Mouse (Mus musculus): ENCODE measurements around the gene Nr6a1.

GRCm38 (mm10) chr2:38777326-38777725 is 150.2 kb downstream of the Nr6a1 start:
- no peak for TF ChIP-seq POLR2A (IDR thresholded peaks at IDR 0.05; ENCODE audit: low read depth, low read length)
- TF ChIP-seq CTCF (IDR thresholded peaks at IDR 0.05; ENCODE audit: extremely low read depth, insufficient read depth, insufficient read length, insufficient replicate concordance): no peak
